Mouse (Mus musculus): Measurements from ENCODE around the gene Lama2. TPM values are rescaled to one million over a fixed set of nuclear protein-coding genes. Genes with fewer than 3 reads are reported as not detected.

The Lama2 gene
- polyA plus RNA-seq, 1 experiment = 2.9 TPM

DNA sequence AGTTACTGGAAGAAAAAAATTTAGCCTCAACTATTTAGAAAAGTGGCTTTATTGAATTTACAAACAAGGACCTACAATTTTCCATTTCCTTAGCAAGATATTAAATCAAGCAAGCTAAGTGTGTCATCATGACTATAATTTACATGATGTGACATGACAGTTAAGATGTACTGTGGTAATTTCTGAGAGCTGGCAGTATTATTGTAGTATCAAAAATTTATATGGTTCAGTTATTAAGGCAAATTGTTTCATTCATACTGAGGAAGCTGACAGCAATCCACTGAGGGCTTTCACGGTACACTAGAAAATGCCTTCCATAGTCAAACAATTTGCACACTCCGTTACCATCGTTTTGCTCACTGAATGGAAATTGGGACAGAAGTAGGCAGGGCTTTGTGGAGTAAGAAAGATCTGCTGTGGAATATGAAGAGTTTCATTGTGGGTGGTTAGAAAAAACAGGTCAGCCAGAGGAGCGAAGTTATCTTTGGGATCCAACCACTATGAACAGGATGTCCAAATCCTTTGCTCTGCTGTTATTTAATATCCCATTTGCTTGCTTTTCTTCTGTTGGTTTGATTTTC is 297.1 kb downstream of the Lama2 start:
- no peaks in the 10 kb centered on the region for H3K36me3 ChIP-seq (ENCODE audit: control insufficient read depth, insufficient read depth, low read length)
- no peak overlapping the region for H3K27ac ChIP-seq (ENCODE audit: control insufficient read depth, insufficient read depth, low read length)
- no peaks in the 10 kb centered on the region for H3K27me3 ChIP-seq (ENCODE audit: control insufficient read depth, insufficient read depth, low read length)
- WGBS = 81% methylated on average over 4 of the region's 4 CpGs
- DNase-seq = no peak
- H3K4me3 ChIP-seq (ENCODE audit: control insufficient read depth, insufficient read depth, low read length) = no peak overlapping the region
- no peak for TF ChIP-seq POLR2A (IDR thresholded peaks at IDR 0.05; ENCODE audit: control insufficient read depth, extremely low read depth, insufficient read depth, low read length, poor library complexity)
- no peak for TF ChIP-seq CTCF (IDR thresholded peaks at IDR 0.05; ENCODE audit: borderline replicate concordance, control insufficient read depth, extremely low read depth, insufficient read depth, low read length, poor library complexity)
- no peaks in the 10 kb centered on the region for H3K4me1 ChIP-seq (replicated peaks; ENCODE audit: control insufficient read depth, insufficient read depth, low read length)

GRCm38 (mm10) chr10:27307444-27307843 is 312.1 kb downstream of the Lama2 start:
- 80% methylated on average over 8 of the region's 8 CpGs for WGBS
- no peaks in the 10 kb centered on the region for H3K27me3 ChIP-seq (ENCODE audit: control insufficient read depth, insufficient read depth, low read length)
- no peak for DNase-seq
- no peaks in the 10 kb centered on the region for H3K4me1 ChIP-seq (replicated peaks; ENCODE audit: control insufficient read depth, insufficient read depth, low read length)
- no peak overlapping the region for H3K4me3 ChIP-seq (ENCODE audit: control insufficient read depth, insufficient read depth, low read length)
- no peak overlapping the region for H3K27ac ChIP-seq (ENCODE audit: control insufficient read depth, insufficient read depth, low read length)
- no peaks in the 10 kb centered on the region for H3K36me3 ChIP-seq (ENCODE audit: control insufficient read depth, insufficient read depth, low read length)
- TF ChIP-seq CTCF (IDR thresholded peaks at IDR 0.05; ENCODE audit: borderline replicate concordance, control insufficient read depth, extremely low read depth, insufficient read depth, low read length, poor library complexity) (no peak), POLR2A (IDR thresholded peaks at IDR 0.05; ENCODE audit: control insufficient read depth, extremely low read depth, insufficient read depth, low read length, poor library complexity) (no peak)

DNA sequence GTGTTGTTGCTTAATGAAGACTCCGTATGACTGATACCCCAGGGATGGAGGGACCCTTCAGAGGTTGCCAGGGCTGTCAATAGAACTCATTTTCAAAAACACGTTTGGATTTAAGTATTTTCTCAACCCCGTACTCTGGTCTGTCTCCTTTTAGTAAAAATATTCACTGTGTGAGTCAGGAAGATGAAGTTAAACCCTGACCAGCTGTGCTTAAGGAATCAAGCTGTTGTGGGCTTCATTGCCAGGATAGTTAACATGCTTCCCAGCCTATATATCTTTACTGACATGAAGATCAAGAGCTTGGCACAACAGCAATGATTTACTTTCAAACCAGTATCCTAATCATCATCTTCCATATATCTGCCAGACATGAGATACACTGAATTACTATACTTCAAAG is 314.3 kb downstream of the Lama2 start:
- 77% methylated on average over 3 of the region's 3 CpGs for WGBS
- DNase-seq = no peak

GRCm38 (mm10) chr10:27285098-27285860 is 334.3 kb downstream of the Lama2 start:
- 64% methylated on average over 10 of the region's 10 CpGs for WGBS
- no peak overlapping the region for H3K4me3 ChIP-seq (ENCODE audit: control insufficient read depth, insufficient read depth, low read length)
- no peak for DNase-seq
- H3K27ac ChIP-seq (ENCODE audit: control insufficient read depth, insufficient read depth, low read length) = no peak overlapping the region
- H3K36me3 ChIP-seq (ENCODE audit: control insufficient read depth, insufficient read depth, low read length) = no peaks in the 10 kb centered on the region
- no peak for TF ChIP-seq CTCF (IDR thresholded peaks at IDR 0.05; ENCODE audit: borderline replicate concordance, control insufficient read depth, extremely low read depth, insufficient read depth, low read length, poor library complexity)
- no peak for TF ChIP-seq POLR2A (IDR thresholded peaks at IDR 0.05; ENCODE audit: control insufficient read depth, extremely low read depth, insufficient read depth, low read length, poor library complexity)
- H3K27me3 ChIP-seq (ENCODE audit: control insufficient read depth, insufficient read depth, low read length) = no peaks in the 10 kb centered on the region
- H3K4me1 ChIP-seq (replicated peaks; ENCODE audit: control insufficient read depth, insufficient read depth, low read length) = no peaks in the 10 kb centered on the region

More for the DNA sequence above, 314.3 kb downstream of the Lama2 start:
- no peak overlapping the region for H3K27ac ChIP-seq (ENCODE audit: control insufficient read depth, insufficient read depth, low read length)
- no peaks in the 10 kb centered on the region for H3K4me1 ChIP-seq (replicated peaks; ENCODE audit: control insufficient read depth, insufficient read depth, low read length)
- TF ChIP-seq CTCF (IDR thresholded peaks at IDR 0.05; ENCODE audit: borderline replicate concordance, control insufficient read depth, extremely low read depth, insufficient read depth, low read length, poor library complexity) (no peak), POLR2A (IDR thresholded peaks at IDR 0.05; ENCODE audit: control insufficient read depth, extremely low read depth, insufficient read depth, low read length, poor library complexity) (no peak)
- no peaks in the 10 kb centered on the region for H3K36me3 ChIP-seq (ENCODE audit: control insufficient read depth, insufficient read depth, low read length)
- H3K4me3 ChIP-seq (ENCODE audit: control insufficient read depth, insufficient read depth, low read length) = no peak overlapping the region
- H3K27me3 ChIP-seq (ENCODE audit: control insufficient read depth, insufficient read depth, low read length) = no peaks in the 10 kb centered on the region

DNA sequence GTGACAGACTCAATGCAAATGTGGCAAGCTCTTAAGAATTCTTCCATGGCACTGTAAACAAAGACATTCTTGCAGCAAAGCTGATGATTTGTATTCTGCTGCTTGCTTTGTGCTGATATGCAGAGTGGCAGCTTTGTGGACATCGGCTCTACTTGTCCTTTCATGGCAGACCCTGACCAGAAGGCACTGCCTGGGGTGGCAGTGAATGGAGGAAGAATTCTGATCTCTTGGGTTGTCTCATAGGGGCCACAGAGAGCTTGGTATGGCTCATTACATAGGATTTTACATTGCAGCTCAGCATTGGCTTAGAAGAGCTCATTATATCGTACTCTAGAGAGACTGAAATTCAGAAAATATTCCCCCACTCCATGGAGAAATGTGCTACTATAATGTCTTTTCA is 352.1 kb downstream of the Lama2 start:
- Histone ChIP-seq H3K27me3 (ENCODE audit: control insufficient read depth, insufficient read depth, low read length) (no peaks in the 10 kb centered on the region), H3K4me3 (ENCODE audit: control insufficient read depth, insufficient read depth, low read length) (no peak overlapping the region), H3K27ac (ENCODE audit: control insufficient read depth, insufficient read depth, low read length) (no peak overlapping the region), H3K4me1 (replicated peaks; ENCODE audit: control insufficient read depth, insufficient read depth, low read length) (no peaks in the 10 kb centered on the region), H3K36me3 (ENCODE audit: control insufficient read depth, insufficient read depth, low read length) (no peaks in the 10 kb centered on the region)
- TF ChIP-seq CTCF (IDR thresholded peaks at IDR 0.05; ENCODE audit: borderline replicate concordance, control insufficient read depth, extremely low read depth, insufficient read depth, low read length, poor library complexity) (no peak), POLR2A (IDR thresholded peaks at IDR 0.05; ENCODE audit: control insufficient read depth, extremely low read depth, insufficient read depth, low read length, poor library complexity) (no peak)
- WGBS = 92% methylated on average over 2 of the region's 2 CpGs
- no peak for DNase-seq

GRCm38 (mm10) chr10:27265812-27266211 is 353.7 kb downstream of the Lama2 start:
- no peak for TF ChIP-seq CTCF (IDR thresholded peaks at IDR 0.05; ENCODE audit: borderline replicate concordance, control insufficient read depth, extremely low read depth, insufficient read depth, low read length, poor library complexity)
- TF ChIP-seq POLR2A (IDR thresholded peaks at IDR 0.05; ENCODE audit: control insufficient read depth, extremely low read depth, insufficient read depth, low read length, poor library complexity) = no peak
- no peaks in the 10 kb centered on the region for H3K36me3 ChIP-seq (ENCODE audit: control insufficient read depth, insufficient read depth, low read length)
- H3K27me3 ChIP-seq (ENCODE audit: control insufficient read depth, insufficient read depth, low read length) = no peaks in the 10 kb centered on the region
- 31% methylated on average over 2 of the region's 2 CpGs for WGBS
- no peak for DNase-seq
- H3K4me1 ChIP-seq (replicated peaks; ENCODE audit: control insufficient read depth, insufficient read depth, low read length) = no peaks in the 10 kb centered on the region
- H3K4me3 ChIP-seq (ENCODE audit: control insufficient read depth, insufficient read depth, low read length) = no peak overlapping the region
- H3K27ac ChIP-seq (ENCODE audit: control insufficient read depth, insufficient read depth, low read length) = no peak overlapping the region
